Mouse (Mus musculus) adrenal gland, postnatal 14 days (tissue): ENCODE measurements around the gene Rab17. TPM values are rescaled to one million over a fixed set of nuclear protein-coding genes. Genes with fewer than 3 reads are reported as not detected.

Experiments
- DNase-seq: peaks from one replicate; pipeline ENCODE4 v3.0.0; 2021; ENCODE audit warnings: mixed read lengths
- total RNA-seq: library from RNA; stranded (reverse); gene quantifications from 2 replicates; pipeline ENCODE4 v1.2.3, GENCODE M21; 2021

Rab17 gene
- total RNA-seq, 1 experiment from 2014 or later: 2.7 TPM

GRCm38 (mm10) chr1:90928575-90928934 lies 40.9 kb downstream of the Rab17 start:
- peak; percentile 92 for DNase-seq

- DNase-seq: no peak
Observed at GRCm38 (mm10) chr1:90927929-90928574, 41.4 kb downstream of the Rab17 start.

GRCm38 (mm10) chr1:90927308-90927707 lies 42.2 kb downstream of the Rab17 start:
- DNase-seq: no peak

GRCm38 (mm10) chr1:90926030-90926429 lies 43.4 kb downstream of the Rab17 start:
- no peak for DNase-seq

GRCm38 (mm10) chr1:90921687-90922086 lies 47.8 kb downstream of the Rab17 start:
- no peak for DNase-seq

GRCm38 (mm10) chr1:90917509-90917908 lies 52.0 kb downstream of the Rab17 start:
- no peak for DNase-seq

- peak; percentile 67 for DNase-seq
Observed at GRCm38 (mm10) chr1:90914948-90915569, 54.4 kb downstream of the Rab17 start, which contains the start of gene Mlph. Gene Mlph (plus strand): TSS chr1:90915085.

- no peak for DNase-seq
Observed at GRCm38 (mm10) chr1:90913231-90913630, 56.2 kb downstream of the Rab17 start.

- DNase-seq: peak; percentile 82
Observed at GRCm38 (mm10) chr1:90909631-90910152, 59.8 kb downstream of the Rab17 start.

- peak; percentile 39 for DNase-seq
Observed at GRCm38 (mm10) chr1:90909161-90909560, 60.3 kb downstream of the Rab17 start.

Other genes starting within 250 kb of the Rab17 start
- 70.2 and 82.4 TPM in 2 replicates for gene Col6a3, start 125.7 kb downstream of the Rab17 start, total RNA-seq
- gene Mlph, start 54.6 kb downstream of the Rab17 start, total RNA-seq: 1.6 and 1.8 TPM in 2 replicates
- not detected in 2 replicates for gene Prlh, start 16.6 kb downstream of the Rab17 start, total RNA-seq
- 49.4 and 61.1 TPM in 2 replicates for gene Lrrfip1, start 29.1 kb upstream of the Rab17 start, total RNA-seq
- gene Rbm44, start 175.4 kb upstream of the Rab17 start, total RNA-seq: not detected in 2 replicates
- 8.0 and 9.5 TPM in 2 replicates for gene Ramp1, start 210.2 kb upstream of the Rab17 start, total RNA-seq